Mouse (Mus musculus) c-Kit-positive CD71-negative TER-119-negative erythroid progenitor cells, embryonic 14.5 days (primary cell): ENCODE measurements around the gene Dazap1.
"Not testable (repeated sequence)": the region's sequence is repeated elsewhere in the genome, so short reads cannot be mapped to it uniquely, and the experiment has no call there.

Source experiments
- DNase-seq: peaks from one replicate; pipeline ENCODE4 v3.0.0-alpha.2; 2013; ENCODE audit warnings: low read depth

Gene Dazap1

DNA sequence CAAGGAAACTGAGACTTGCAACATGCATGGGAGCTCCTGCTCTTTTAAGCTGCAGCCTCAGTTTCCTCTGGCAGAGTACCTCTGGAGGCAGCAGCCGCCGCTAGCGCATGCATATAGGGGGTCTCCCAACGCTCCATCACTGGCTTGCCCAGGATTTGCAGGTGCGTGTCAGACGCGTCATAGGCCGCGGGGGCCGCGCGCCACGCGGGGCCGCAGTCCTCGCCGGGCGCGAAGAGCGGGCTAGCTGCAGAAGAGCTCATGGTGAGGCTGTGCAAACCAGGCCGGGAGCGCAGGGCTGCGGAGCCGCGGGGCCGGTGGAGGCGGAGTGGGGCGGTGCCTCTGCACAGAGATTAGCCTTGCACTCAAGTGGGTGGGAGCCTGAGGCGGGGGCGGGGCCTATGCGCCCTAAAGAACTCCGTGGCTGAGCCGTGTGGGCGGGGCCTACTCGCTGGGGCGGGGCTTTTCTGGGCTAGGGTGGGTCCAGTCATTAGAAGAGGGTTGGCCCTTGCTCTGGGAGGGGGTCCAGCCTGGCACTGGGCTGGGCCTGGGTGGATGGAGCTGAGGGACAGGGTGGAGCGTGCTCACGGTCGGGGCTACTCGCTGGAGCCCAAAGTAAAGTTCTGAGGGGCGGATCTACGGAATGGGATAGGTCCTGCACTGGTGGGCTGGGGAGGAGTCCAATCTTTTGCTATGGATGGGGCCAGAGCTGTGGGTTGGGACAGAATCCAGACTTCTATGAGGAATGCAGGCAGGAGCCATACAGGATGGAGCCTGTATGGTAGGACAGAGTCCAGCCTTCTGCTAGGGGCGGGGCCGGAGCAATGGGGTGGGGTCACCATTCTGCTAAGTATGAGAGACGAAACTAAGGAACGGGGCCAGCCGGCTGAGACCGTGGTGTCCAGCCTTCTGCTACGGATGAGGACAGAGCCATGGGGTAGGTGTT is at the start of gene Dazap1, which contains the start of gene Gamt:
Gene Dazap1, plus strand, starts transcription at position 845 of the 943 bp plus-strand sequence.
Gene Gamt, minus strand, starts transcription at position 371 of the 943 bp plus-strand sequence.
- DNase-seq: peak; percentile 96

DNA sequence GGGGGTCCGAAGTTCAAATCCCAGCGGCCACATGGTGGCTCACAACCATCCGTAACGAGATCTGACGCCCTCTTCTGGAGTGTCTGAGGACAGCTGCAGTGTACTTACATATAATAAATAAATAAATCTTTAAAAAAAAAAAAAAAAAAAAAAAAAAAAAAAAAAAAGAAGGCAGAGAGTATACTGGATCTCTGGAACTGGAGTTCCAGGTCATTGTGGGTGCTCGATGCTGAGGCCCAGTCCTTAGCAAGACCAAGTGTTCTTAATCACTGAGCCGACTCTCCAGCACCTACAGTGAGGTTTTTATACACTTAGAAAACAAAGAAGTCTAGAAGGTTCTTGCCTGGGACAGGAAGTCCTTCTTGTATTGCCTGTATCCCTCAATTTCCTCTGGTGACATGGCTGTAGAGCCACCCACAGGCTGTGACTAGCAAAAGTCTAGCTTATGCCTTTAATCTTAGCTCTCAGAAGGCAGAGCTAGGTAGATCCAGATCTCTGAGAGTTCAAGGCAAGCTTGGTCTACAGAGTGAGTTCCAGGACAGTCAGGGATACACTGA is 49.7 kb upstream of the Dazap1 start:
- DNase-seq: not testable (repeated sequence)

DNA sequence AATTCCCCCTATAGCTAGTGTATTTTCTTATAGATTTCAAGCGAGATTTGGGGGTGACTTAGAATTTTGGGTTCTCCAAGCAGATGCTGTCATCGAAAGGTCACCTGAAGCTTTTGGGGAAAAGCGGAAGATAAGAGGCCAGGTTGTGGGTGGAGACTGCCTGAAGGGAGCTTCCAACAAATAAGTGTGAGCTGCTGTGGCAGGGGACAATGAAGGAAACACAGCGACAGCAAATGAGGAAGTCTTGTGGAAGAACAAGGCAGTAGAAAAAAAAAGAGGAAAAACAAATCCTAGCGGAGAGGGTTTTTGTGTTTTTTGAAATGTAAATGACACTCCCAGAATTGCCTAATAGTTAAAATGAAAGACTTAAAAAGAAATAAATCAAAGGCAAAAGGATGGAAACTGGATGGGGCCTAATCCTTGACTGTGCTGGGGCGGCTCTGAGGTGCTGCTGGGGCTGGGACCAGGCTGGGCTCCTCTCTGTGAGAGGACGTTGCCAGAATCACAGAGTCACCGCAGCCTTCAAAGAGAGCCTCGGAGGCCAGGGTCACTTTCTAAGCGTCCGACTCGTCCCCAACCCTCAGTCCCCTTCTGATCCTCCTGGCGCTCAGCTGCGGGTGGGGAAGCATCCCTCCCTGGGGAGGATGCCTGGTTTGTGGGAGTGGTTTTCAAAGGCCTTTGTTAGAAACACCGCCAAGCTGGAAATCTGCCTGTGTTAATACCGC is 46.1 kb upstream of the Dazap1 start:
- DNase-seq: no peak

DNA sequence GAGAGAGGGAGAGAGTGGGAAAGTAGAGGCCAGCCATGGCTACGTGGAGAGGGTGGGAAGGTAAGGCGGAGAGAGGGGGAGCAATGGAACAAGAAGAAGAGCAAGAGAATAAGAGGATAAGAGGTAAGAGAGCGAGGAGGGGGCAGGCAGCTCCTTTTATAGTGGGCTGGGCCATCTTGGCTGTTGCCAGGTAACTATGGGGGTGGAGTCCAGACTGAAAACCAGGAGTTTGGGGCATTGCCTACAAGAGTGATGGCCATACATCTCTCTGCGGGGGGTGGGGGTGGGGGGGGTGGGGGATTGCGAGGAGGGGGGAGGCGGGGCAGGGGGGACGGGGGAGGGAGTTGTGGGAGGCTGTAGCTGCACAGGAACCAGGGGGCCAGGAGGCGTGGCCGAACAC is 40.6 kb upstream of the Dazap1 start:
- no peak for DNase-seq

DNA sequence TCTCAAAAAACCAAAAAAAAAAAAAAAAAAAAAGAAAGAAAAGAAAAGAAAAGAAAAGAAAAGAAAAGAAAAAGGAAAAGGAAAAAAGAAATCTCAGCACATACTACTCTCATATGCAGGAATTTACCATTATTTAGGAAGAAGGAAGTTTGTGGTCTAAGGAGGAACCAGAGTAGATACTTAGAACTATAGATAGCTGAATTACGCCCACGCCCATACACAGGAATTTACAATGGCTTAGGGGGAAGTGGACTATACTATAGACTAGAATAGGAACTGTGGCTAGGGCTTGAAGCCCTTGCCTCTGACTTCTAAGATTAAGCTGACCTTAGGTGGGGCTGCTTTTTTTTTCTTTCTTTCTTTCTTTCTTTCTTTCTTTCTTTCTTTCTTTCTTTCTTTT is 38.1 kb upstream of the Dazap1 start:
- not testable (repeated sequence) for DNase-seq

DNA sequence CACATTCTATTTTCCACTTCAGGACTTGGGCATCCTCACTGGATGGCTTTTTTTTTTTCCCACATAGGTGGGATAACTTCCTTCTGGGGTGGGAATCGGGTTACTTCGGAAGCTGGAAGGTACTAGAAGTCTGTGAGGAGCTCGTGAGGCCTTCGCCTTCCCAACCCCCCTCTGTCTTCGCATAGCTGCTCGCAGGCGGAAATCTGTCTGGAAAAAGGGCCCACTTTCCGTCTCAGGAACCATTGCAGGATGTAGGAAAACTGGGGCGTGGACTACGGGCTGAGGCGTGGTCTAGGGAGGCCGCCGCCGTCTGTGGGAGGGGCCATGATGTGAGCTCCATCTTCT is 35.2 kb upstream of the Dazap1 start:
- DNase-seq: no peak

DNA sequence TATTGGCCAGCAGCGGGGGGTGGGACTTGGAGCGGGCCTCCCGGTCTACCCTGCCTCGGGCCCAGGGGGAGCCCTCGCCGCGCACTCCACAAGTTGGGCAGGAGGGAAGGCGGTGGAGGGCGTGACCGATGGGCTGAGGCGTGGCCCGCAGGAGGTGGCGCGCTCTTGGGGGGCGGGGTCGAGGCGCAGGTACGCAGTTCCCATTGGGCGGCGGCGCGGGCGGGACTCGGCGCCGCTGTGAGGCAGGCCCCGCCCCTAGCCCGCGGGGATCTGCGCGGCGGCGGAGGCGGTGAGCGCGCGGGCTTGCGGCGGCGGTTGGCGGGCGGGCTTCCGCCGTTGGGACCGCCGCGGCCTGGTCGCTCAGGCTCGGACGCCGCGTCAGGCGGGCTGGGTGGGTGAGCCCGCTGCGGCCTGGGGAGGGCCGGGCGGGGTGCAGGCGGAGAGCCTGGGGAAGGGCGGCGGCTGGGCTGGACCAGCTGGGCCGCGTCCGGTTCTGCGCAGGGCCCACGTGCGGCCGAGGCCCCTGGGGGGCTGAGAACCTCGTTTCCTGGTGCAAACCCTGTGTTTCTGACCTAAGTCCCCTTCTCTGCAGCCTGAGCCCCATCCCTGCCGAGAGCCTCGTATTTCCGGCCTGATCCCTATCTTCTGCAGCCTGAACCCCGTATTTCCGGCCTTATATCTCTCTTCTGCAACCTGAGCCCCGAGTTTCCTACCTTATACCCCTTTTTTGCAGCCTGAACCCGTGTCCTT is 34.7 kb upstream of the Dazap1 start, which contains the start of gene Mum1:
Gene Mum1, plus strand, starts transcription at position 19 of the 750 bp plus-strand sequence.
- peak; percentile 97 for DNase-seq

DNA sequence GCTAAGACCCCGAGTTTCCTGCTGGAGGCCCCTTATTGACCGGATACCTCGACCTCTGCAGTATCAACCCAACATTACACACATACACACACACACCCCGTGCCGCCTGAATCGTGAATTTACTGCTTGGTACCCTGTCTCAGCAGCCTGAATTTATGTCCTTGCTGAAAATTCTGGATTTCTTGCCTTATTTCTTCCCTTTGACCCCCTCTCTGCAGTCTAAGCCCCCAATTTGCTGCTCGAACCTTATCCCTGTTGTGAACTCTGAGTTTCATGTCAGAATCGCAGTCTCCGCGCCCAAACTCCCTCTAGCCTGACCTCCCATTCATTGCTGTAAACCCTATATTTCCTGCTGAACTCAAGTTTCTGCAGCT is 34.1 kb upstream of the Dazap1 start:
- DNase-seq: no peak

DNA sequence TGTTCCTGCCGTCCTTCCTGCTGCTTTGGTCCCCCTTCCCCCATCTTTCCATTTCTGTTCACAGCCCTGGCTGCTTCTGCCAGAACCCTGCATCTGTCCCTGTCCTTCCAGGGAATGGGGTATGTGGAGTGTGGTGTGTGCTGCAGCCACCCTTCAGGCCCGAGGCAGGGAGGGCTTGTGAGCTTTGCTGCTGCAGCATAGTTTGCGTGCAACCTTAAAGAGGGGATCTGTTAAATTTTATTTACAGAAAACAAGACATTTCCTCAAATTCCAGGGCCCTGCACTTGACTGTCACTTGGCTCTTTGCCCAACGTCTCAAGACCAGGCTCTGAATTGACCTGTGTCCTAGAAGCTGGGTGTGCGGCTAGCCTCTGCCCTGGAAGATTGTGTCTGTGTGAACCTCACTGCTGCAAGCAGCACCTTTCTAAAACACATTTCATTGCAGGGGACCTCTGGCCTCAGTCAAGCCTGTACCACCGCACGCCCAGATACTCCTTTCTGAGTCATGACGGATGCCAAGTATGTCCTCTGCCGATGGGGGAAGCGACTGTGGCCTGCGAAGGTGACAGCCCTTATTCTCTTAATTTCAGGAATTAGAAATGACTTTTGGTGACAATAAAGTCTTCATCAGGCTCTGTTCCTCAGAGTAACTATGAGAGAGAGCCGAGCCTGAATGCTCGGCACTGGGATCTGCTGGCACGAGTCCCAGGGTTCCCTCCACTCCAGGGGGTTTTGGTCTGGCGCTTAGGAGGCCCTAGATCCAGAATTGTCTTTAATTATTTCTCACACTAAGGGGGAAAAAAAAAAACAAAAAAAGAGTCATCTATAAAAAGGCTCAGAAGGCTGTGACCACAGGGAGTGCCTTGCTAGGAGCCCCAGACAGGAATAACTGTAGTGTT is 33.2 kb upstream of the Dazap1 start:
- no peak for DNase-seq

DNA sequence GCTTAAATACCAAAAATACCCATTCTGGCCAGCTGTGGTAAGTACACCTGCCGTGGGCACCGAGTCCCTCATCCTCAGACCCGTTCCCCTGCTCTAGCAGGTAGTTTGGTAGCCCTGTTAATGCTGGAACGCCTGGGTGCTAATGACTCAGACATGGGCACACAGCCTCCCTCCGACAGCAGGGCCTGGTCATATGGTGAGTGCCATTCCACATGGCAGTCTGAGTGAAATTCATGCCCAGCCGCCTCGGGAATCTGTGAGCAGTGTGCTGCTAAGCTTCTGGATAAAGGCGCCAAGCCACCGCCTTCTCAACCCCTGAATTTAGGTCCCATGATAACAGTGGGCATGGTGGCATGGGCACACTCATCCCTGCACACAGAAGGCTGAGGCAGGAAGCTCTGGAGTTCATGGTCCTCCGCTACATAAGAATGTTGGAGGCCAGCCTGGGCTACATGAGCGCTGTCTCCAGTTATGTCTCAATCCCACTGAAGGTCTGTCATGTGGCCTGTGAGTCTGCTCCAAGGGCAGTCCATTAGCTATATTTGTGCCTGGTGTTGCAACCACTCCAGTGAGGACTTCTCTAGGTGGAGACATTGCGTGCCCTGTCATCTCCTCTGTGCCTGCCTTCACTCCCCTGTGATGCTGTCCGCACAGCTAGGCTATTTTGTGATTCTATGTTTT is 25.0 kb upstream of the Dazap1 start:
- DNase-seq: no peak

DNA sequence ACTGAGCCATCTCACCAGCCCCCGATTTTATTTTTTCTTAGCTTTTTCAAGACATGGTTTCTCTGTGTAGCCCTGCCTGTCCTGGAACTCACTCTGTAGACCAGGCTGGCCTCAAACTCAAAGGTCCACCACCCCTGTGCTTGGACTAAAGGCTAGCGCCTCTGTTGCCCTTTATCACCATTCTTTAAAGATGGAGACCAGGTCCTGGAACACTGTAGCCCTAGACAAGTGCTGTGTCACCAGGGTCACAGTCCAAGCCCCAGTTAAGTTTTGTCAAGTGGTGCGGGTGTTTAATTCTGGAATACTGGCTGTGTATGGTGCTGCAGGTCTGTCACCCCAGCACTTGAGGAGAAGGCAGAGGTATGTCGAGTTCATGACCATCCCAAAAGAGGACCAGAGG is 24.3 kb upstream of the Dazap1 start:
- DNase-seq: no peak

DNA sequence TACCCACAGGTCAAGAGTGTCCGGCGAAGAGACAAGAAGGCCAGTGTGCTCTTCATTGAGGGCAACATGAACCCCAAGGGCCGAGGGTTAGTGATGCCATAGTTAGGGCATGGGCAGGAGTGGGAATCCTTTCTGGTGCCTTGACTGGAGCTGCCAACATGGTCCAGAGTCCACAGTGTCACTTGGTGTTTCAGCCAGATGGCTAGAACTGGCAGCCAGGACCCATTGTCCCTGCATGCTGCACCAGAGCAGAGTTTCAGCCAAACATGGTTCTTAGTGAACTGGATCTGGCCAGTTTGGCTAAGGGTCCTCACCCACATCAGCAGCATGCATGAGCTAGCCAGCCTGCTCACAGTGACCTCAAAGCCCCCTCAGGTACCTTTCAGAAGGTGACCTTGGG is 23.0 kb upstream of the Dazap1 start:
- DNase-seq: no peak

DNA sequence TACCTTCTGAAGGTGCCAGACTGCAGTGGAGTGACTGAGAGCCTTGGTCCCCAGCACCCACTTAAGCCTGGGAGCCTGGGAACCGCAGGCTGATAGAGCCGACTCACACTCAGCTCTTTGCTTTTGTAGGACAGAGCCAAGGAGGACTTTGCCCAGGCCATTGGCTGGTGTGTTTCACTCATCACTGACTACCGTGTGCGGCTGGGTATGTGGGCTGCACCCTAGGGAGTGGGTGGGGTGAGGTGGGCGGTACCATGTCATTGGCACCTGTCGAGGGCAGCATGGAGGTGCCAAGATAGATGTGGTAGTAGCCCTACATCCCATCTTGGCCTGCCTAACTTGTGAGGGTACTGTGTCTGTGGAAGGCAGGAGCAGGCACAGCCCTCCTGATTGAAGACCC is 21.5 kb upstream of the Dazap1 start:
- no peak for DNase-seq

DNA sequence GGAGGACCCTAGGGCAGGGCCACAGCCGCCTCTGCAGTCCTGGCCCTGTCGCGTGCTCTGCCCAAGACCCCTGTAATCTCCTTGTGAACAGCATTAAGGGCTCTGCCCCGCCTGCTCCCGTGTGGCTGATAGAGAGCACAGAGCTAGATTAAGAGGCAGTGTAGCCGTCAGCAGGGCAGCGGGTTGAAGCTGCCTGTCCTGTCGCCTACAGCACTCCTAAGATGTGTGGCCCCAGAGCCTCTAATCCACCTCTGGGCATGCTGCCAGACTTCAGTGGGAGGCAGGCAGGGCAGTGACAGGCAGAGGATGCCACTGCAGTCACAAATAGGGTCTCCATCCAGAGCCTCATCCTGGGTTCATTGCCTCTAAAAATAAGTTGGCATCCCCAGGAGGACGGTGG is 19.2 kb upstream of the Dazap1 start:
- no peak for DNase-seq

DNA sequence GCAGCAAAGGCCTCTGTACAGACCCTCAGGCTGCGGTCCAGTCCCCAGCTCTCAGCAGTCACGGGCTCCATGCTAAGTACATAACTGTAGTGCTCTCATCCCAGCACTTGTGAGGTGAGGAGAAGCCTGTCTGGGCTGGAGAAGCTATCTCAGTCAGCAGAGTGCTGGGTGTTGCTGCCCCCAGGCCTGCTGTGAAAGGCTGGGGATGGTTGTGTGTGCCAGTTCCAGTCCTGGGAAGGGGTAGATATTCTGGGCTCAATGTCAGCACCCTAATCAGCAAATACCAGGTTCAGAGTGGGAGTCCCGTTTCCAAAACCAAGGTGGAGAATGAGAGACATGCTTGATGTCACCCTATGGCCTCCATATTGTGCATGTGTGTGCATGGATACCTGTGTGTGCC is 18.7 kb upstream of the Dazap1 start:
- DNase-seq: no peak

DNA sequence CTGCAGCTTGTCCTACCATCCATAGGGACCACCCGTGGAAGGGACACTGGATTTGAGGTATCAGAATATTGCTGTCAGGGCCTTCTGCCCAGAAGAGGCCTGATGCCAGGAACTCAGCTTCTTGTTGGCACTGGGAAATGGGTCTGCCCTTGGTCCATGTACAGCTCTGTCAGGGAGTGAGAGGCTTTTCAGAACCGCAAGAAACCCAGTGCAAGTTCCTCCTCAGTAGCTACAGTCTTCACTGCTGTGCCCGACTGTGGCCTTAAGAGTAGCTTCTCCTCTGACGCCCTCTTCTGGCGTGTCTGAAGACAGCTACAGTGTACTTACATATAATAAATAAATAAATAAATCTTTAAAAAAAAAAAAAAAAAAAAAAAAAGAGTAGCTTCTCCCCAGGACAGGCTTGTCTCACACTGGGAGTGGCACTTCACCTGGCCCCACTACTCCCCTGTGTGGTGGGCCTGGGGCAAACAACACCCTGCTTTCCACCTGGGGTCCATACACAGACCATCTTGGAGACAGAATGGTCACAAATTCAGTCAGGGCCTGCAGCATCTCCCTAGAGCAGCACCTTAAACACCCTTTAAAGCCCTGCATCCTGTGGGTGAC is 16.4 kb upstream of the Dazap1 start:
- DNase-seq: no peak

DNA sequence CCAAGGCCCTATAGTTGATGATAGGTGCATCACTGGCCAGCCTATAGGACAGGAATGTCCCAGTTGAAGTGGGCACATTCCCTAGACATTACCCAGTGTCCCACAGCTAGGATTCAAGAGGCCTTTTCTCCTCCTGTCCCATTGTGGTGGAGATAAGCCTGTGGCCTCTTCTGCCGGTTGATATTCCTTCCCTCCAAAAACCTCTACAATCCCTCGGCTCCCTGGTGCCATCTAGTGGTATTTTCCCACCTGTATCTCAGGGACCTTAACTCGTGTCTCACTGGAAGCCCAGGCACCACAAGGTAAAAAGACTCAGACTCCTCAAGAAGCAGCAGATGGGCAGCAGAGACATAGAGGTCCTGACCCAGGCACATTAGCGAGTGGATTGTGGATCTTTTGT is 15.7 kb upstream of the Dazap1 start:
- peak; percentile 89 for DNase-seq

DNA sequence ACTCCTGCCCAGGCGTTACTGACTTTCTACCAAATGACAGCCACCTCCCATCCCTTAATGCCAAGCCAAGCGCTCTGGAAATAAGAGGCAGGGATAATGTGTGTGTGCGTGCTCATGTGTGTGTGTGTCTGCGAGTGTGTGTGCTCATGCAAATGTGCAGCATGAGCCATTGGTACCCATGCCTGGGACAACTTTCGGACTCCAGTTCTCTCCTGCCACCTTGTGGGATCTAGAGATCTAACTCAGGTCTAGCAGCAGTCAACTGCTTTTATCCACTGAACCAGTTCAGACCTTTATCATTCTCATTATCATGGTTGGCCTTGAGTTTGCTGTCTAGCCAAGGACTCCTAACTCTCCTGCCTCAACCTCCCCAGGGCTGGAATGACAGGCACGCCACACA is 13.4 kb upstream of the Dazap1 start:
- no peak for DNase-seq

DNA sequence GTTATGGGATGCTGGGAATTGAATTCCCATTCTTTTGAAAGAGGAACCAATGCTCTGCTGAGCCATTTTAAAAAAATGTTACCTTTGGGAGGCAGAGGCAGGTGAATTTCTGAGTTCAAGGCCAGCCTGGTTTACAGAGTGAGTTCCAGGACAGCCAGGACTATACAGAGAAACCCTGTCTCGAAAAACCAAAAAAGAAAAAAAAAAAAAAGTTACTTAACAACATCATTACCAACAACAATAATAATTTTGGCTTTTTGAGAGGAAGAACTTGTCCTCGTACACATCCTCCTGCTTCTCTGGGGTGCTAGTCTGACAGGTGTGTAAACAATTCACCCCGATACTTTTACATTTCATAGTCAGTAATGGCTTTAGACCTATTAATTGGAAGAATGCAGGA is 12.8 kb upstream of the Dazap1 start:
- DNase-seq: not testable (repeated sequence)
